Mouse (Mus musculus): ENCODE data around the gene Hoxc10. TPM values are rescaled to one million over a fixed set of nuclear protein-coding genes. Genes with fewer than 3 reads are reported as not detected.

The Hoxc10 gene
- total RNA-seq, 2 experiments from 2014 or later, result not detected

GRCm38 (mm10) chr15:103010847-103011555 lies 44.4 kb downstream of the Hoxc10 start:
- DNase-seq (ENCODE audit: low spot score in 2 of 2), result no peak

GRCm38 (mm10) chr15:103011928-103012486 lies 45.4 kb downstream of the Hoxc10 start:
- DNase-seq (ENCODE audit: low spot score in 2 of 2), result no peak

GRCm38 (mm10) chr15:103013238-103013984 lies 46.8 kb downstream of the Hoxc10 start:
- DNase-seq (ENCODE audit: low spot score in 2 of 2), result peak; percentile 44 to 70

- DNase-seq (ENCODE audit: low spot score in 2 of 2), result no peak
Observed at GRCm38 (mm10) chr15:103014166-103015008, 47.8 kb downstream of the Hoxc10 start.

GRCm38 (mm10) chr15:103015009-103015399 lies 48.4 kb downstream of the Hoxc10 start:
- DNase-seq (ENCODE audit: low spot score in 2 of 2), result no peak

- DNase-seq (ENCODE audit: low spot score in 2 of 2), result no peak
Observed at GRCm38 (mm10) chr15:103015406-103016166, 49.0 kb downstream of the Hoxc10 start.

GRCm38 (mm10) chr15:103018636-103019035 lies 52.0 kb downstream of the Hoxc10 start, which contains the start of gene Hoxc4:
Gene Hoxc4, plus strand, starts transcription at chr15:103018934.
- DNase-seq (ENCODE audit: low spot score in 2 of 2), result no peak

- DNase-seq (ENCODE audit: low spot score in 2 of 2), result no peak
Observed at GRCm38 (mm10) chr15:103020899-103021418, 54.4 kb downstream of the Hoxc10 start.

Small RNA genes within 50 kb of the gene (microRNA-seq; reads per million reads assigned to microRNA genes)
- gene Mir196a-2 (0 to 0.98 reads per million in 2 experiments), gene Mir615 (0.89 to 0.98 reads per million in 2 experiments)

Other genes with a start within 250 kb of the Hoxc10 start
- 10 to 100 TPM; 57.7 to 62.7 TPM for gene Calcoco1, start 244.6 kb upstream of the Hoxc10 start, total RNA-seq (2021)
- not detected for gene Hoxc13, start 45.7 kb upstream of the Hoxc10 start, total RNA-seq (2021)
- not detected for gene Hoxc12, start 30.0 kb upstream of the Hoxc10 start, total RNA-seq (2021)
- gene Hoxc11, start 12.4 kb upstream of the Hoxc10 start, total RNA-seq (2021), result not detected
- not detected for gene Hoxc5, start 647 bp downstream of the Hoxc10 start, total RNA-seq (2021)
- not detected for gene Hoxc9, start 9.6 kb downstream of the Hoxc10 start, total RNA-seq (2021)
- not detected for gene Hoxc8, start 23.8 kb downstream of the Hoxc10 start, total RNA-seq (2021)
- not detected for gene Hoxc6, start 31.5 kb downstream of the Hoxc10 start, total RNA-seq (2021)
- gene Hoxc4, start 52.1 kb downstream of the Hoxc10 start, total RNA-seq (2021), result not detected
- gene Smug1, start 200.3 kb downstream of the Hoxc10 start, total RNA-seq (2021), result 10 to 100 TPM; 15.1 to 17.4 TPM